Mouse (Mus musculus) left cerebral cortex, adult 9 months (tissue): Measurements from ENCODE around the gene 9630041A04Rik.
A peak's percentile ranks its signal among the peaks of the same experiment; 100 is the strongest.

Experiments
- DNase-seq, 2 experiments: peaks; one replicate each; pipeline ENCODE4 v3.0.0; 2022; ENCODE audit warnings: low spot score in 2 of 2

Gene 9630041A04Rik

GRCm38 (mm10) chr9:101861596-101862471 is at the start of gene 9630041A04Rik:
TSS of gene 9630041A04Rik (plus strand) at chr9:101861841.
- DNase-seq, result no peak

- no peak for DNase-seq
These were observed 37.7 kb upstream of the 9630041A04Rik start for GRCm38 (mm10) chr9:101823896-101824295.

- no peak for DNase-seq
These were observed 36.0 kb upstream of the 9630041A04Rik start for GRCm38 (mm10) chr9:101825626-101826025.

- no peak for DNase-seq
These were observed 28.0 kb upstream of the 9630041A04Rik start for GRCm38 (mm10) chr9:101833619-101834018.

- peak in 1 of 2 experiments; percentile 46 for DNase-seq
These were observed 20.5 kb upstream of the 9630041A04Rik start for GRCm38 (mm10) chr9:101841101-101841500.

- DNase-seq, result no peak
These were observed 17.7 kb upstream of the 9630041A04Rik start for GRCm38 (mm10) chr9:101843893-101844292.

- DNase-seq, result no peak
These were observed 15.9 kb upstream of the 9630041A04Rik start for GRCm38 (mm10) chr9:101845691-101846090.

- no peak for DNase-seq
These were observed 932 bp downstream of the 9630041A04Rik start for GRCm38 (mm10) chr9:101862481-101863065.

GRCm38 (mm10) chr9:101863130-101863529 is 1.5 kb downstream of the 9630041A04Rik start:
- DNase-seq, result no peak

- DNase-seq, result no peak
These were observed 7.0 kb downstream of the 9630041A04Rik start for GRCm38 (mm10) chr9:101868593-101868992.

GRCm38 (mm10) chr9:101870034-101870433 is 8.4 kb downstream of the 9630041A04Rik start:
- no peak for DNase-seq

GRCm38 (mm10) chr9:101875306-101875705 is 13.7 kb downstream of the 9630041A04Rik start:
- peak in 1 of 2 experiments; percentile 8 for DNase-seq

- no peak for DNase-seq
These were observed 15.7 kb downstream of the 9630041A04Rik start for GRCm38 (mm10) chr9:101877109-101877987.

- DNase-seq, result no peak
These were observed 21.7 kb downstream of the 9630041A04Rik start for GRCm38 (mm10) chr9:101883295-101883694.

GRCm38 (mm10) chr9:101897851-101898250 is 36.2 kb downstream of the 9630041A04Rik start:
- no peak for DNase-seq

GRCm38 (mm10) chr9:101903406-101903805 is 41.8 kb downstream of the 9630041A04Rik start:
- no peak for DNase-seq

- no peak for DNase-seq
These were observed 46.2 kb downstream of the 9630041A04Rik start for GRCm38 (mm10) chr9:101907747-101908255.

- DNase-seq, result no peak
These were observed 47.2 kb downstream of the 9630041A04Rik start for GRCm38 (mm10) chr9:101908849-101909248.

- DNase-seq, result no peak
These were observed 47.9 kb downstream of the 9630041A04Rik start for GRCm38 (mm10) chr9:101909491-101909890.

- DNase-seq, result no peak
These were observed 49.7 kb downstream of the 9630041A04Rik start for GRCm38 (mm10) chr9:101911176-101911866.

GRCm38 (mm10) chr9:101915082-101915481 is 53.4 kb downstream of the 9630041A04Rik start:
- no peak for DNase-seq
